Mouse (Mus musculus) 3T3-L1 (cell line): ENCODE data around the gene Rreb1.

Experiments used
- DNase-seq: peaks from one replicate; pipeline ENCODE4 v3.0.0-alpha.2; 2015; ENCODE audit warnings: low read depth, low spot score

Rreb1 gene

GRCm38 (mm10) chr13:37853441-37853840 lies 75.2 kb downstream of the Rreb1 start:
- DNase-seq: peak; percentile 41

- DNase-seq: peak; percentile 50
Measured at GRCm38 (mm10) chr13:37854031-37854431, 75.8 kb downstream of the Rreb1 start.

GRCm38 (mm10) chr13:37854455-37855220 lies 76.4 kb downstream of the Rreb1 start:
- no peak for DNase-seq

GRCm38 (mm10) chr13:37855221-37855757 lies 77.1 kb downstream of the Rreb1 start:
- no peak for DNase-seq

- DNase-seq: no peak
Measured at GRCm38 (mm10) chr13:37855765-37856164, 77.6 kb downstream of the Rreb1 start.

GRCm38 (mm10) chr13:37856537-37856936 lies 78.3 kb downstream of the Rreb1 start:
- no peak for DNase-seq

- DNase-seq: peak; percentile 59
Measured at GRCm38 (mm10) chr13:37857284-37858065, 79.3 kb downstream of the Rreb1 start.

GRCm38 (mm10) chr13:37858066-37858501 lies 79.9 kb downstream of the Rreb1 start:
- DNase-seq: no peak

GRCm38 (mm10) chr13:37858508-37858907 lies 80.3 kb downstream of the Rreb1 start:
- DNase-seq: no peak

- no peak for DNase-seq
Measured at GRCm38 (mm10) chr13:37859782-37860181, 81.6 kb downstream of the Rreb1 start.

- DNase-seq: no peak
Measured at GRCm38 (mm10) chr13:37860204-37860603, 82.0 kb downstream of the Rreb1 start.

- DNase-seq: no peak
Measured at GRCm38 (mm10) chr13:37860789-37861188, 82.6 kb downstream of the Rreb1 start.

GRCm38 (mm10) chr13:37862492-37862891 lies 84.3 kb downstream of the Rreb1 start:
- no peak for DNase-seq

GRCm38 (mm10) chr13:37863643-37864042 lies 85.4 kb downstream of the Rreb1 start:
- no peak for DNase-seq

GRCm38 (mm10) chr13:37864697-37865096 lies 86.5 kb downstream of the Rreb1 start:
- DNase-seq: no peak

- no peak for DNase-seq
Measured at GRCm38 (mm10) chr13:37866296-37866695, 88.1 kb downstream of the Rreb1 start.

GRCm38 (mm10) chr13:37866846-37867245 lies 88.6 kb downstream of the Rreb1 start:
- DNase-seq: no peak

GRCm38 (mm10) chr13:37870118-37870908 lies 92.1 kb downstream of the Rreb1 start:
- DNase-seq: no peak

GRCm38 (mm10) chr13:37872142-37872835 lies 94.1 kb downstream of the Rreb1 start:
- no peak for DNase-seq

GRCm38 (mm10) chr13:37873125-37873891 lies 95.1 kb downstream of the Rreb1 start:
- DNase-seq: no peak
